Mouse (Mus musculus) adrenal gland, postnatal 0 days (tissue): ENCODE measurements around the gene Rhox4d. TPM values are rescaled to one million over a fixed set of nuclear protein-coding genes. Genes with fewer than 3 reads are reported as not detected.

Experiments used
- polyA plus RNA-seq: library from polyadenylated mRNA; unstranded; fragments of >200 nt; fragmentation: Nextera tagmentation; extraction: Ambion mirVana; gene quantifications from 2 replicates; pipeline ENCODE4 v1.2.1, GENCODE M21; 2015

Rhox4d gene
- polyA plus RNA-seq, result not detected in 2 replicates

DNA sequence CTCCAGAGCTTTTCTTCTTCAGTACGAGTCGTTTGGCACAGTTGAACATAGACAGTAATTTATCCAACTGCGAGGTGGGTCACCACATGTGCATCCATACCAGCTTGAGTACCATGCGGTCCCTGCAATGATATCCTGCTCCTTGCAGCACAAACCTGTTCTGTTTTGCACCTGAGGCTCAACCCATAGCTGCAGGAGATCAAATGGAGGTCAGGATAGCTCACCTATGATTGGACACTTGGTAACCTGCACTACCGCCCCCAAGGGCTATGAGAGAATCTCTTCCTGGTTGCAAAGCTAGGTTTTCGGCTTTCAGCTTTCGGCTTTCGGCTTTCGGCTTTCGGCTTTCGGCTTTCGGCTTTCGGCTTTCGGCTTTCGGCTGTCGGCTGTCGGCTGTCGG is at the start of gene Rhox4d:
Gene Rhox4d (plus strand): TSS at position 301 of the 400 bp plus-strand sequence.

DNA sequence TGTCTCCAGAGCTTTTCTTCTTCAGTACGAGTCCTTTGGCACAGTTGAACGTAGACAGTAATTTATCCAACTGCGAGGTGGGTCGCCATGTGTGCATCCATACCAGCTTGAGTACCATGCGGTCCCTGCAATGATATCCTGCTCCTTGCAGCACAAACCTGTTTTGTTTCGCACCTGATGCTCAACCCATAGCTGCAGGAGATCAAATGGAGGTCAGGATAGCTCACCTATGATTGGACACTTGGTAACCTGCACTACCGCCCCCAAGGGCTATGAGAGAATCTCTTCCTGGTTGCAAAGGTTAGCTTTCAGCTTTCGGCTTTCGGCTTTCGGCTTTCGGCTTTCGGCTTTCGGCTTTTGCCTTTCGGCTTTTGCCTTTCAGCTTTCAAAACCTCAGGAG is 34.1 kb upstream of the Rhox4d start, which contains the start of gene Rhox4c:
Gene Rhox4c (plus strand): TSS at position 301 of the 400 bp plus-strand sequence.

DNA sequence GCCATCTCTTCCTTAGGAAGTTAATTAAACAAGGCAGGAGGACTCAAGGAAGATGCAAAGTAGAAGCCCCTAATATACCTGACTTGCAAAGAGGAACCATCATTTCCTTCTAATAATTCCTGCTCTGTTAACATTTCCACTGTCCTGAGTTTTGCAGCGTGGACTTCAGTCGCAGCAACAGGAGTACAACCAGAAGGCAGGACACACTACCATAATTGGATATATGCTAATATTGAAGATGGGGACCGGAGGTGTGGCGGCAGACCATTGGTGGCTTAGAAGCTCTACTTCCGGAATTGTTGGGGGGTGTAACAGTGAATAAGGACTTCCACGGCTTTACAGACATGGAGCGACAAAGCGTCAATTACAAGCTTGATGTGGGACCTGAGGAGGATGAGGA is 16.0 kb downstream of the Rhox4d start, which contains the start of gene Rhox2e:
Gene Rhox2e (plus strand): TSS at position 301 of the 400 bp plus-strand sequence.

DNA sequence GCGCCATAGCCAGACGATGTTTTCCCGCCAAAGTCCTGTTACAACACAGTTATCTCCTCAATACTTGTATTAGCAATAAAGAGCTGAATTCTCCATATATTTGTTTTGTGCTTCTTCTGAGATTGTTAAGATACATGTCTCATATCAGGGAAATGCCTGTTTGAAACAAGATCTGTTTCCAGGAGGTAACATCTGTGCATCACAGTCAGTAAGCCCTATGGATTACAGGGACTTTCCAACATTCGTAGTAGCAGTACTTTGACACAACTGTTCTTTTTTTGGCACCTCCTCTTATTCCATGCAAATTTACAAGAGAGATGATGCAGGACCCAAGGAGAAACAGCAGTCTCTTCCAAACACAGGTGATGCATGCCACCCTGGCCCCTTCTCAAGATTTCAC is 27.6 kb downstream of the Rhox4d start, which contains the start of gene Rhox3e:
Gene Rhox3e (plus strand): TSS at position 301 of the 400 bp plus-strand sequence.

DNA sequence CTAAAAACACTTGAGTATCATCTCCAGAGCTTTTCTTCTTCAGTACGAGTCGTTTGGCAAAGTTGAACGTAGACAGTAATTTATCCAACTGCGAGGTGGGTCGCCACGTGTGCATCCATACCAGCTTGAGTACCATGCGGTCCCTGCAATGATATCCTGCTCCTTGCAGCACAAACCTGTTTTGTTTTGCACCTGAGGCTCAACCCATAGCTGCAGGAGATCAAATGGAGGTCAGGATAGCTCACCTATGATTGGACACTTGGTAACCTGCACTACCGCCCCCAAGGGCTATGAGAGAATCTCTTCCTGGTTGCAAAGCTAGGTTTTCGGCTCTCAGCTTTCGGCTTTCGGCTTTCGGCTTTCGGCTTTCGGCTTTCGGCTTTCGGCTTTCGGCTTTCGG is 43.0 kb downstream of the Rhox4d start, which contains the start of gene Rhox4e:
Gene Rhox4e (plus strand): TSS at position 301 of the 400 bp plus-strand sequence.

Other genes starting within 250 kb of the Rhox4d start
- not detected in 2 replicates for gene Rhox4a, start 249.0 kb upstream of the Rhox4d start, polyA plus RNA-seq
- not detected in 2 replicates for gene Rhox3a2, start 134.3 kb upstream of the Rhox4d start, polyA plus RNA-seq
- gene Rhox4a2, start 123.5 kb upstream of the Rhox4d start, polyA plus RNA-seq, result not detected in 2 replicates
- gene Rhox2b, start 102.3 kb upstream of the Rhox4d start, polyA plus RNA-seq, result not detected in 2 replicates
- gene Rhox4b, start 81.9 kb upstream of the Rhox4d start, polyA plus RNA-seq, result not detected in 2 replicates
- not detected in 2 replicates for gene Rhox2c, start 60.7 kb upstream of the Rhox4d start, polyA plus RNA-seq
- not detected in 2 replicates for gene Rhox3c, start 55.8 kb upstream of the Rhox4d start, polyA plus RNA-seq
- not detected in 2 replicates for gene Rhox4c, start 34.0 kb upstream of the Rhox4d start, polyA plus RNA-seq
- not detected in 2 replicates for gene Rhox2d, start 20.9 kb upstream of the Rhox4d start, polyA plus RNA-seq
- gene Rhox2e, start 16.1 kb downstream of the Rhox4d start, polyA plus RNA-seq, result not detected in 2 replicates
- not detected in 2 replicates for gene Rhox3e, start 27.7 kb downstream of the Rhox4d start, polyA plus RNA-seq
- gene Rhox4e, start 43.1 kb downstream of the Rhox4d start, polyA plus RNA-seq, result not detected in 2 replicates
- gene Rhox2f, start 57.0 kb downstream of the Rhox4d start, polyA plus RNA-seq, result not detected in 2 replicates
- gene Rhox3f, start 66.6 kb downstream of the Rhox4d start, polyA plus RNA-seq, result not detected in 2 replicates
- gene Rhox4f, start 93.3 kb downstream of the Rhox4d start, polyA plus RNA-seq, result not detected in 2 replicates
- gene Rhox3g, start 114.3 kb downstream of the Rhox4d start, polyA plus RNA-seq, result not detected in 2 replicates
- gene Rhox2g, start 129.1 kb downstream of the Rhox4d start, polyA plus RNA-seq, result not detected in 2 replicates
- not detected in 2 replicates for gene Rhox4g, start 137.0 kb downstream of the Rhox4d start, polyA plus RNA-seq
- gene Rhox3h, start 154.4 kb downstream of the Rhox4d start, polyA plus RNA-seq, result not detected in 2 replicates
- gene Rhox2h, start 158.9 kb downstream of the Rhox4d start, polyA plus RNA-seq, result not detected in 2 replicates